Mouse (Mus musculus): ENCODE results near the gene Napepld. TPM values are rescaled to one million over a fixed set of nuclear protein-coding genes. Genes with fewer than 3 reads are reported as not detected.

Napepld gene
- total RNA-seq, 2 experiments from 2014 or later: 21.2 to 24.5 TPM

Other genes starting within 250 kb of the Napepld start
- under 1 TPM; 0.33 to 0.44 TPM for gene Lrrc17, start 157.8 kb downstream of the Napepld start, total RNA-seq (2021)
- under 1 TPM; 0.17 to 0.26 TPM for gene Fbxl13, start 55.8 kb downstream of the Napepld start, total RNA-seq (2021)
- 10 to 100 TPM; 21.2 to 22.3 TPM for gene Armc10, start 55.6 kb downstream of the Napepld start, total RNA-seq (2021)
- gene Pmpcb, start 35.7 kb upstream of the Napepld start, total RNA-seq (2021): 10 to 100 TPM; 70.7 to 75.8 TPM
- gene Dnajc2, start 83.9 kb upstream of the Napepld start, total RNA-seq (2021): 10 to 100 TPM; 26.2 to 33.3 TPM
- 100 to 1,000 TPM; 112 to 126 TPM for gene Psmc2, start 83.9 kb upstream of the Napepld start, total RNA-seq (2021)
- not detected for gene Slc26a5, start 164.2 kb upstream of the Napepld start, total RNA-seq (2021)

Data from layer of hippocampus, postnatal 25 days (tissue).